ENCODE assay signal across 29 mouse cellular contexts in genomic region chr14:20428593-20428992, GRCm38 (mm10). TPM values are rescaled to one million over a fixed set of nuclear protein-coding genes. Genes with fewer than 3 reads are reported as not detected.
DNase-seq lines count a peak whose midpoint lies in the region; ATAC-seq and TF ChIP-seq lines count a peak whose summit lies in the region.
"Had no signal": no experiment of that assay in that cellular context is flagged by ENCODE, and none has a peak within 500 bp of the region (broad histone marks: within the 10 kb centered on the region; RNA-seq: fewer than 3 reads in every experiment).

No protein-coding gene starts in this region.

- no peak for TF ChIP-seq EP300 in liver, embryonic 14.5 days (IDR thresholded peaks at IDR 0.05; ENCODE audit: low read depth)
- TF ChIP-seq EP300 in ES-Bruce4 (IDR thresholded peaks at IDR 0.05; ENCODE audit: insufficient read depth, low read depth, low read length), result no peak
- TF ChIP-seq EP300 in stomach, postnatal 0 days (optimal IDR thresholded peaks at IDR 0.05), result no peak

- 18% methylated on average over 1 of the region's 1 CpGs for WGBS in liver, embryonic 14.5 days (ENCODE audit: insufficient replicate concordance)
- 19% methylated on average over 1 of the region's 1 CpGs for WGBS in liver, embryonic 12.5 days (ENCODE audit: insufficient replicate concordance)
- WGBS in stomach, postnatal 0 days, result 48% methylated on average over 1 of the region's 1 CpGs

- no peak overlapping the region for H3K9ac ChIP-seq in liver, embryonic 14.5 days (replicated peaks)
- no peak overlapping the region for H3K9ac ChIP-seq in liver, embryonic 12.5 days
- no peak overlapping the region for H3K9ac ChIP-seq in ES-Bruce4 (ENCODE audit: low read depth, poor library complexity, severe bottlenecking)
- H3K9ac ChIP-seq in stomach, postnatal 0 days (ENCODE audit: low read length), result no peak overlapping the region
- H3K9ac ChIP-seq: embryonic facial prominence, embryonic 13.5 days; forebrain, embryonic 15.5 days; limb, embryonic 13.5 days; liver, embryonic 13.5 days; lung, embryonic 14.5 days; midbrain, embryonic 13.5 days; neural tube, embryonic 13.5 days had no signal

- H3K4me2 ChIP-seq in liver, embryonic 14.5 days (ENCODE audit: low read depth), result no peak overlapping the region
- no peak overlapping the region for H3K4me2 ChIP-seq in liver, embryonic 12.5 days
- no peak overlapping the region for H3K4me2 ChIP-seq in stomach, postnatal 0 days (replicated peaks; ENCODE audit: low read depth)
- H3K4me2 ChIP-seq: embryonic facial prominence, embryonic 13.5 days; forebrain, embryonic 15.5 days; limb, embryonic 13.5 days; liver, embryonic 13.5 days; lung, embryonic 14.5 days; midbrain, embryonic 13.5 days; neural tube, embryonic 13.5 days had no signal

- no peak overlapping the region for H3K27ac ChIP-seq in gastrocnemius, adult 2 months
- H3K27ac ChIP-seq in liver, embryonic 14.5 days, result no peak overlapping the region
- no peak overlapping the region for H3K27ac ChIP-seq in liver, embryonic 12.5 days
- no peak overlapping the region for H3K27ac ChIP-seq in ES-Bruce4 (ENCODE audit: insufficient read depth, low read length)
- H3K27ac ChIP-seq in stomach, postnatal 0 days (replicated peaks), result no peak overlapping the region
- H3K27ac ChIP-seq: embryonic facial prominence, embryonic 13.5 days; forebrain, embryonic 10.5 days; forebrain, embryonic 15.5 days; limb, embryonic 13.5 days; liver, embryonic 13.5 days; midbrain, embryonic 13.5 days; neural tube, embryonic 13.5 days had no signal

- no peak for TF ChIP-seq POLR2A in ES-Bruce4 (IDR thresholded peaks at IDR 0.05; ENCODE audit: insufficient read depth, low read length)

- H3K4me1 ChIP-seq in liver, embryonic 14.5 days (replicated peaks; ENCODE audit: control insufficient read depth in 2 of 2, insufficient read depth in 2 of 2, low read length in 1 of 2), result no peaks in the 10 kb centered on the region
- no peaks in the 10 kb centered on the region for H3K4me1 ChIP-seq in liver, embryonic 12.5 days
- H3K4me1 ChIP-seq in ES-Bruce4 (ENCODE audit: control insufficient read depth, insufficient read depth, low read length), result no peaks in the 10 kb centered on the region
- H3K4me1 ChIP-seq in stomach, postnatal 0 days (replicated peaks; ENCODE audit: control insufficient read depth, insufficient read depth), result no peaks in the 10 kb centered on the region
- H3K4me1 ChIP-seq: embryonic facial prominence, embryonic 13.5 days; forebrain, embryonic 15.5 days; limb, embryonic 13.5 days; liver, embryonic 13.5 days; megakaryocyte, embryonic 14.5 days; midbrain, embryonic 13.5 days had no signal

- intact Hi-C loops in gastrocnemius, adult 2 months (cut with DNase I), result no loop called here

- no peaks in the 10 kb centered on the region for H3K36me3 ChIP-seq in liver, embryonic 14.5 days (replicated peaks; ENCODE audit: control insufficient read depth, insufficient read depth, low read depth)
- H3K36me3 ChIP-seq in liver, embryonic 12.5 days, result no peaks in the 10 kb centered on the region
- H3K36me3 ChIP-seq in ES-Bruce4 (ENCODE audit: control insufficient read depth, insufficient read depth, low read length, poor library complexity, severe bottlenecking), result no peaks in the 10 kb centered on the region
- H3K36me3 ChIP-seq in stomach, postnatal 0 days (ENCODE audit: control insufficient read depth, insufficient read depth, low read length), result no peaks in the 10 kb centered on the region
- H3K36me3 ChIP-seq: embryonic facial prominence, embryonic 13.5 days; forebrain, embryonic 10.5 days; forebrain, embryonic 15.5 days; limb, embryonic 13.5 days; liver, embryonic 13.5 days; midbrain, embryonic 13.5 days; neural tube, embryonic 13.5 days had no signal

- H3K27me3 ChIP-seq in liver, embryonic 14.5 days (ENCODE audit: control insufficient read depth, insufficient read depth, low read length), result no peaks in the 10 kb centered on the region
- no peaks in the 10 kb centered on the region for H3K27me3 ChIP-seq in liver, embryonic 12.5 days (replicated peaks)
- no peaks in the 10 kb centered on the region for H3K27me3 ChIP-seq in ES-Bruce4 (ENCODE audit: control insufficient read depth, insufficient read depth, low read length, poor library complexity, severe bottlenecking)
- no peaks in the 10 kb centered on the region for H3K27me3 ChIP-seq in stomach, postnatal 0 days (ENCODE audit: control insufficient read depth, insufficient read depth, low read length)
- H3K27me3 ChIP-seq: embryonic facial prominence, embryonic 13.5 days; forebrain, embryonic 15.5 days; limb, embryonic 13.5 days; liver, embryonic 13.5 days; megakaryocyte, embryonic 14.5 days; midbrain, embryonic 13.5 days; neural tube, embryonic 13.5 days; Patski had no signal

- TF ChIP-seq CTCF in gastrocnemius, adult 2 months (IDR thresholded peaks at IDR 0.05), result peak; percentile 29; the same call in 1 of the 2 replicates
- peak; percentile 46 for TF ChIP-seq CTCF in liver, embryonic 14.5 days (IDR thresholded peaks at IDR 0.05; ENCODE audit: low read depth)
- TF ChIP-seq CTCF in ES-Bruce4 (IDR thresholded peaks at IDR 0.05; ENCODE audit: low read depth, low read length), result peak; percentile 0
- TF ChIP-seq CTCF in stomach, postnatal 0 days (IDR thresholded peaks at IDR 0.05; ENCODE audit: low read depth), result peak; percentile 34

- no peak overlapping the region for H3K4me3 ChIP-seq in gastrocnemius, adult 2 months
- H3K4me3 ChIP-seq in liver, embryonic 14.5 days (ENCODE audit: insufficient read depth in 1 of 2, low read depth in 2 of 2, low read length in 2 of 2), result no peak overlapping the region
- no peak overlapping the region for H3K4me3 ChIP-seq in liver, embryonic 12.5 days
- no peak overlapping the region for H3K4me3 ChIP-seq in ES-Bruce4 (ENCODE audit: low read depth, low read length)
- H3K4me3 ChIP-seq in stomach, postnatal 0 days (ENCODE audit: low read depth, low read length), result no peak overlapping the region
- H3K4me3 ChIP-seq: embryonic facial prominence, embryonic 13.5 days; forebrain, embryonic 10.5 days; forebrain, embryonic 15.5 days; limb, embryonic 13.5 days; liver, embryonic 13.5 days; megakaryocyte, embryonic 14.5 days; midbrain, embryonic 13.5 days; neural tube, embryonic 13.5 days had no signal

- no peak for DNase-seq in gastrocnemius, adult 2 months
- DNase-seq in gastrocnemius, postnatal 25 days, result no peak
- no peak for DNase-seq in liver, embryonic 14.5 days (ENCODE audit: low read depth in 3 of 3, low spot score in 3 of 3)
- no peak for DNase-seq in stomach, postnatal 0 days (ENCODE audit: low spot score)
- DNase-seq in right cerebral cortex, postnatal 4 days, result no peak
- DNase-seq: adrenal gland, postnatal 14 days; cerebellum, adult 11-12 months; cerebellum, adult 9-11 months; kidney, postnatal 25 days; liver, embryonic 13.5 days; lung, embryonic 14.5 days; lung, postnatal 36 days; right cerebral cortex, postnatal 14 days; thymus, adult 18-20 months; thymus, postnatal 25 days had no signal

- ATAC-seq in liver, embryonic 14.5 days (ENCODE audit: insufficient read depth), result no peak
- ATAC-seq in liver, embryonic 12.5 days, result no peak
- ATAC-seq in stomach, postnatal 0 days (ENCODE audit: low FRiP score, low TSS enrichment), result no peak
- ATAC-seq: forebrain, embryonic 15.5 days; hindbrain, embryonic 16.5 days; intestine, embryonic 16.5 days; midbrain, embryonic 13.5 days; Patski had no signal

- H3K9me3 ChIP-seq in liver, embryonic 14.5 days (ENCODE audit: control insufficient read depth, low read length), result no peaks in the 10 kb centered on the region
- no peaks in the 10 kb centered on the region for H3K9me3 ChIP-seq in liver, embryonic 12.5 days (replicated peaks)
- H3K9me3 ChIP-seq in ES-Bruce4 (replicated peaks; ENCODE audit: control insufficient read depth, insufficient read depth, low read length, poor library complexity, severe bottlenecking), result no peaks in the 10 kb centered on the region
- no peaks in the 10 kb centered on the region for H3K9me3 ChIP-seq in stomach, postnatal 0 days (ENCODE audit: control insufficient read depth, low read length)
- H3K9me3 ChIP-seq: embryonic facial prominence, embryonic 13.5 days; forebrain, embryonic 10.5 days; forebrain, embryonic 15.5 days; limb, embryonic 13.5 days; liver, embryonic 13.5 days; midbrain, embryonic 13.5 days; neural tube, embryonic 13.5 days had no signal

RNA-seq across cellular contexts. Expression of gene Cfap70, which starts 23.4 kb away (rescaled TPM):
- total RNA-seq in gastrocnemius, adult 2 months (2021), result under 1 TPM; 0.05 to 0.33 TPM
- under 1 TPM; 0.24 to 0.28 TPM for total RNA-seq in gastrocnemius, postnatal 25 days (2021)
- polyA plus RNA-seq in liver, embryonic 14.5 days (2012; rRNA removed), result 0.01 and 0.03 TPM in 2 replicates
- polyA plus RNA-seq in liver, embryonic 14.5 days (2014; fragmentation: Nextera tagmentation; extraction: Ambion mirVana), result 0.08 and 0.28 TPM in 2 replicates
- 0.19 and 0.25 TPM in 2 replicates for polyA plus RNA-seq in liver, embryonic 12.5 days (2016; fragmentation: Nextera tagmentation; extraction: Ambion mirVana)
- 0.50 and 2.1 TPM in 2 replicates for polyA plus RNA-seq in ES-Bruce4 (2011; ENCODE audit: insufficient read depth, insufficient read length, low read depth, missing spikeins)
- 0.16 and 0.25 TPM in 2 replicates for polyA plus RNA-seq in stomach, postnatal 0 days (2015; fragmentation: Nextera tagmentation; extraction: Ambion mirVana)
- total RNA-seq: heart, postnatal 25 days; MEL had no signal
- polyA plus RNA-seq: liver, embryonic 13.5 days had no signal

RNA-seq across cellular contexts. Expression of gene Mrps16, which starts 35.2 kb away (rescaled TPM):
- total RNA-seq in gastrocnemius, adult 2 months (2021), result 10 to 100 TPM; 43.1 to 57.5 TPM
- 10 to 100 TPM; 39.9 to 48.4 TPM for total RNA-seq in gastrocnemius, postnatal 25 days (2021)
- polyA plus RNA-seq in liver, embryonic 14.5 days (2012; rRNA removed), result 19.0 and 22.9 TPM in 2 replicates
- 58.1 and 61.0 TPM in 2 replicates for polyA plus RNA-seq in liver, embryonic 14.5 days (2014; fragmentation: Nextera tagmentation; extraction: Ambion mirVana)
- 80.1 and 81.3 TPM in 2 replicates for polyA plus RNA-seq in liver, embryonic 12.5 days (2016; fragmentation: Nextera tagmentation; extraction: Ambion mirVana)
- polyA plus RNA-seq in ES-Bruce4 (2011; ENCODE audit: insufficient read depth, insufficient read length, low read depth, missing spikeins), result 55.7 and 69.6 TPM in 2 replicates
- polyA plus RNA-seq in stomach, postnatal 0 days (2015; fragmentation: Nextera tagmentation; extraction: Ambion mirVana), result 65.0 and 77.4 TPM in 2 replicates

RNA-seq across cellular contexts. Expression of gene Dnajc9, which starts 39.9 kb away (rescaled TPM):
- total RNA-seq in gastrocnemius, adult 2 months (2021), result 10 to 100 TPM in 1 of 2 experiments, 1 to 10 TPM in 1; 8.4 to 12.4 TPM
- 1 to 10 TPM; 9.1 to 9.3 TPM for total RNA-seq in gastrocnemius, postnatal 25 days (2021)
- 30.0 and 76.3 TPM in 2 replicates for polyA plus RNA-seq in liver, embryonic 14.5 days (2012; rRNA removed)
- 94.5 and 103 TPM in 2 replicates for polyA plus RNA-seq in liver, embryonic 14.5 days (2014; fragmentation: Nextera tagmentation; extraction: Ambion mirVana)
- polyA plus RNA-seq in liver, embryonic 12.5 days (2016; fragmentation: Nextera tagmentation; extraction: Ambion mirVana), result 146 and 147 TPM in 2 replicates
- 107 and 121 TPM in 2 replicates for polyA plus RNA-seq in ES-Bruce4 (2011; ENCODE audit: insufficient read depth, insufficient read length, low read depth, missing spikeins)
- polyA plus RNA-seq in stomach, postnatal 0 days (2015; fragmentation: Nextera tagmentation; extraction: Ambion mirVana), result 41.7 and 42.7 TPM in 2 replicates

RNA-seq across cellular contexts. Expression of gene Anxa7, which starts 51.3 kb away (rescaled TPM):
- total RNA-seq in gastrocnemius, adult 2 months (2021), result 10 to 100 TPM; 38.8 to 66.8 TPM
- total RNA-seq in gastrocnemius, postnatal 25 days (2021), result 10 to 100 TPM; 22.0 to 27.4 TPM
- 28.7 and 36.6 TPM in 2 replicates for polyA plus RNA-seq in liver, embryonic 14.5 days (2012; rRNA removed)
- polyA plus RNA-seq in liver, embryonic 14.5 days (2014; fragmentation: Nextera tagmentation; extraction: Ambion mirVana), result 41.6 and 43.6 TPM in 2 replicates
- polyA plus RNA-seq in liver, embryonic 12.5 days (2016; fragmentation: Nextera tagmentation; extraction: Ambion mirVana), result 49.2 and 51.4 TPM in 2 replicates
- 117 and 121 TPM in 2 replicates for polyA plus RNA-seq in ES-Bruce4 (2011; ENCODE audit: insufficient read depth, insufficient read length, low read depth, missing spikeins)
- polyA plus RNA-seq in stomach, postnatal 0 days (2015; fragmentation: Nextera tagmentation; extraction: Ambion mirVana), result 82.4 and 86.3 TPM in 2 replicates
